In the genomic region with DNA sequence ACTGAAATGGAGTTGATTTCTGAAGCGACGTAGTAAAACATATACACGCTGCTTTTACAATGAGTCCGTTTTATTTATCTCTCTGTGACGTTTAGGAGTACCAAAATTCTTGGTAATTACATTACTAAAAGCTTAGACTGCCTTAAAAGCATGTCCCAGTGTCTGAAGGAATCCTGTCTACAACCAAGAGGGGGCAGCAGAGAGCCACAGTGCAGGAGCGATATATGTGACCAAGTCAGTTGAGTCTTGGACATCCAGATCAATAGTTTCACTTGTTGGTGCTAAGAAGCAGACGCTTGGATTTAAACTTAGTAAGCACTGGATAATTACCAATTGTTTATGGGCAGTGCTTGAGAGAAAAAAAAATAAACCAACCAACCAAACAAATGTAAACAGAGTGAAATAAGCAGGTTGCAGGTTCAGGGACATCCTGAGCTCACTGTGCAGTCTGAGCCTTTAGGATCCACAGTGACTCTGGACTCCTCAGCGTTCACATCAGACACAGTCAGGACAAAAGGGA, we compare ENCODE assay signal across 8 mouse cellular contexts. TPM values are rescaled to one million over a fixed set of nuclear protein-coding genes. Genes with fewer than 3 reads are reported as not detected.
DNase-seq lines count a peak whose midpoint lies in the region; ATAC-seq and TF ChIP-seq lines count a peak whose summit lies in the region.
"Had no signal": no experiment of that assay in that cellular context is flagged by ENCODE, and none has a peak within 500 bp of the region (broad histone marks: within the 10 kb centered on the region; RNA-seq: fewer than 3 reads in every experiment).

No protein-coding gene starts in this region.

- H3K27ac ChIP-seq in embryonic fibroblast, embryonic 13.5 days (ENCODE audit: insufficient read depth, low read length) = no peak overlapping the region
- H3K27ac ChIP-seq in lung, postnatal 0 days (ENCODE audit: low read length) = no peak overlapping the region
- H3K27ac ChIP-seq: heart, embryonic 13.5 days had no signal

- H3K9ac ChIP-seq in lung, postnatal 0 days (replicated peaks; ENCODE audit: low read depth) = no peak overlapping the region
- H3K9ac ChIP-seq: heart, embryonic 13.5 days had no signal

- peak; percentile 39 for DNase-seq in urinary bladder, postnatal 25 days (ENCODE audit: low spot score)
- DNase-seq in urinary bladder, postnatal 4 days (ENCODE audit: low spot score in 2 of 2) = no peak
- peak; percentile 65 to 72 for DNase-seq in adrenal gland, postnatal 36 days
- DNase-seq in kidney, postnatal 25 days = peak; percentile 71 to 75
- DNase-seq in lung, postnatal 0 days (ENCODE audit: low spot score) = peak; percentile 30
- peak; percentile 57 for DNase-seq in right cerebral cortex, postnatal 4 days

- ATAC-seq in lung, postnatal 0 days = no peak

- no peak overlapping the region for H3K4me2 ChIP-seq in lung, postnatal 0 days (replicated peaks; ENCODE audit: low read depth, low read length)
- H3K4me2 ChIP-seq: heart, embryonic 13.5 days had no signal

- no peaks in the 10 kb centered on the region; the same call in 1 of the 2 replicates for H3K4me1 ChIP-seq in embryonic fibroblast, embryonic 13.5 days (ENCODE audit: control insufficient read depth, insufficient read depth, low read length)
- no peaks in the 10 kb centered on the region for H3K4me1 ChIP-seq in lung, postnatal 0 days (ENCODE audit: insufficient read depth, low read depth, low read length)
- H3K4me1 ChIP-seq: heart, embryonic 13.5 days had no signal

- TF ChIP-seq CTCF in embryonic fibroblast, embryonic 13.5 days (IDR thresholded peaks at IDR 0.05; ENCODE audit: borderline replicate concordance, insufficient read depth, low read length) = peak; percentile 32; the same call in 1 of the 2 replicates
- peak; percentile 76 for TF ChIP-seq CTCF in lung, postnatal 0 days (IDR thresholded peaks at IDR 0.05)

- WGBS in lung, postnatal 0 days = 36% methylated on average over 8 of the region's 8 CpGs

- H3K9me3 ChIP-seq in lung, postnatal 0 days (ENCODE audit: low read length) = no peaks in the 10 kb centered on the region
- H3K9me3 ChIP-seq: heart, embryonic 13.5 days had no signal

- H3K27me3 ChIP-seq in lung, postnatal 0 days (replicated peaks; ENCODE audit: insufficient read depth, low read length) = no peaks in the 10 kb centered on the region
- H3K27me3 ChIP-seq: heart, embryonic 13.5 days had no signal

- TF ChIP-seq EP300 in lung, postnatal 0 days (IDR thresholded peaks at IDR 0.05) = no peak

- no peak for TF ChIP-seq POLR2A in embryonic fibroblast, embryonic 13.5 days (IDR thresholded peaks at IDR 0.05; ENCODE audit: low read depth, low read length)

- H3K36me3 ChIP-seq in lung, postnatal 0 days (ENCODE audit: insufficient read depth, low read length) = no peaks in the 10 kb centered on the region
- H3K36me3 ChIP-seq: heart, embryonic 13.5 days had no signal

- no peak overlapping the region for H3K4me3 ChIP-seq in embryonic fibroblast, embryonic 13.5 days (ENCODE audit: insufficient read depth, low read length)
- H3K4me3 ChIP-seq in lung, postnatal 0 days (ENCODE audit: low read depth, low read length) = no peak overlapping the region
- H3K4me3 ChIP-seq: heart, embryonic 13.5 days had no signal

RNA-seq across cellular contexts. Expression of a gene that starts 38.9 kb away (rescaled TPM):
- total RNA-seq in adrenal gland, postnatal 36 days (2021) = 100 to 1,000 TPM; 308 to 387 TPM
- polyA plus RNA-seq in embryonic fibroblast, embryonic 13.5 days (2011; ENCODE audit: insufficient read length, low read depth, missing spikeins) = 303 and 328 TPM in 2 replicates
- 147 and 155 TPM in 2 replicates for polyA plus RNA-seq in lung, postnatal 0 days (2015; fragmentation: Nextera tagmentation; extraction: Ambion mirVana)

Comparison
In these comparisons a context has a peak if more than half of its experiments do, and no peak if none do; other contexts are left out.
1. DNase-seq: peak in urinary bladder, postnatal 25 days (single experiment), adrenal gland, postnatal 36 days (2 of 2), kidney, postnatal 25 days (2 of 2), lung, postnatal 0 days (single experiment) and right cerebral cortex, postnatal 4 days (single experiment); none in urinary bladder, postnatal 4 days (0 of 2).